Mouse (Mus musculus) forebrain, postnatal 0 days (tissue): ENCODE measurements around the gene Zfp810. TPM values are rescaled to one million over a fixed set of nuclear protein-coding genes. Genes with fewer than 3 reads are reported as not detected.
"Not testable (repeated sequence)": the region's sequence is repeated elsewhere in the genome, so short reads cannot be mapped to it uniquely, and the experiment has no call there.

Experiments used
- ATAC-seq: fragments of 200-750 bp; cut with Nextera tagmentation; 2 replicates; pipeline ENCODE4 v1.8.0; 2017; ENCODE audit warnings: mild to moderate bottlenecking, moderate library complexity
- DNase-seq: peaks from one replicate; pipeline ENCODE4 v3.0.0-alpha.2; 2015
- H3K27ac ChIP-seq: fragments of 300-500 bp; sonication (generic); 2 replicates; pipeline ENCODE4 v1.5.1; 2014; ENCODE audit warnings: low read depth, mild to moderate bottlenecking, antibody characterized with exemption, low read length, moderate library complexity, mixed read lengths
- H3K27me3 ChIP-seq: fragments of 300-500 bp; sonication (generic); 2 replicates; pipeline ENCODE4 v1.6.1; 2014; ENCODE audit warnings: mild to moderate bottlenecking, low read length, mixed read lengths; ENCODE audit not compliant: insufficient read depth
- H3K36me3 ChIP-seq: fragments of 300-500 bp; sonication (generic); 2 replicates; pipeline ENCODE4 v1.6.1; 2014; ENCODE audit warnings: mild to moderate bottlenecking, moderate library complexity; ENCODE audit not compliant: insufficient read depth
- H3K4me1 ChIP-seq: fragments of 300-500 bp; sonication (generic); 2 replicates; pipeline ENCODE4 v1.6.1; 2014; ENCODE audit warnings: antibody characterized with exemption; ENCODE audit not compliant: insufficient read depth
- H3K4me2 ChIP-seq: fragments of 300-500 bp; sonication (generic); 2 replicates; pipeline ENCODE4 v1.6.1; 2014; ENCODE audit warnings: low read depth, mild to moderate bottlenecking, moderate library complexity
- H3K4me3 ChIP-seq: fragments of 300-500 bp; sonication (generic); 2 replicates; pipeline ENCODE4 v1.5.1; 2014; ENCODE audit warnings: low read depth, low read length, mixed read lengths
- H3K9ac ChIP-seq: fragments of 300-500 bp; sonication (generic); 2 replicates; pipeline ENCODE4 v1.6.1; 2014; ENCODE audit warnings: mild to moderate bottlenecking
- H3K9me3 ChIP-seq: fragments of 300-500 bp; sonication (generic); 2 replicates; pipeline ENCODE4 v1.6.1; 2016; ENCODE audit warnings: low read length
- CTCF ChIP-seq: sonication (generic); IDR thresholded peaks from 2 replicates; pipeline ENCODE4 v1.5.1; 2016; ENCODE audit warnings: antibody characterized with exemption, control low read depth, low read depth
- WGBS: fragments of 180-500 bp; shearing (Covaris S2); extraction: QIAGEN DNeasy Blood & Tissue Kit; methylation state at CpG from one replicate; pipeline ENCODE4 v1.1.7; 2014; 5-methylcytosine and 5-hydroxymethylcytosine counted together
- polyA plus RNA-seq: library from polyadenylated mRNA; unstranded; fragments of >200 nt; fragmentation: Nextera tagmentation; extraction: Ambion mirVana; gene quantifications from 2 replicates; pipeline ENCODE4 v1.2.1, GENCODE M21; 2015
- total RNA-seq: library from RNA; depleted of rRNA; stranded (reverse); fragments of >200 nt; gene quantifications from 2 replicates; pipeline ENCODE4 v1.2.3, GENCODE M21; 2014

Zfp810 gene
- total and polyA plus RNA-seq, 2 experiments from 2014 or later = 27.5 to 51.3 TPM

DNA sequence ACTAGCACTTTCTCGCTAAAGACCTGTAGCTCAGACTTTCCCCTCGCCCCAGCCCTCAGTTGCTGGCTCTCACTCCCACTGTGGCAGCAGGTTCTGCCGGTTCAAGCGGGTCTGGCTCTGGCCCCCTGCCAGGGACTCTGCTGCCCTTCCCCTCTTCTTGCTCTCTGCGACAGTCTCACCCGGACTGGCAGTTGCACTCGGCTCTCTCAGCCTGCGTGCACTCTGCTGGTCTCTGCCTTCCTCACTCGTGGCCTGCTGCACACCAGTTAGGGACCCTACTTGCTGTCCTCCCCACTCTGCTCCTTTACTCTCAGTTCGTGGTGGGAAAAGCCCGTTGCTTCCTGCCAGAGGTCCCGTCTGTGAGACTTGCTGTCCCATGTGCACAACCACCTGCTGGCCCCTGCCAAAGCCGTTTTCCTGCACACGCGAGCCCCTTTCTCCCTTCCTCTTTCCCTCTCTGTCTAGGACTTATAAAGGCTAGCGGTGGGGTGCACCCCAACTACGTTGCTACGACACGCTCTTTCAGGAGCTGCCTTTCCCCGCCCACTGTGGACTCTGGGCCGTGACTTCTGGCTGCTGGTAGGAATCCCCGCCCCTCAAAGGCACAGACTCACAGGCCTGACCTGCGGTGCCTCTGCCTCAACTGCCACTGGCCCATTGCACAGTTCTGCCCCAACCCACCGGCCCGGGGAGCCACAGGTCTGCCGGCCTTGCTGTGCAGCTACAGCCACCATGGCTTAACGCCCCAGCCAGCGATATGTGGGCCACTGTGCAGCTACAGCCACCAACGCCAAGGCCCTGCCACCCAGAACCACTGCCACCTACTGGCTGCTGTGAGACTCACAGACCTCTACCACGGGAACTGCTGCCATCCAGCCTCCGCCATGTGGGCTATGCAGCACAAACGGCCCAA, 20.3 kb upstream of the Zfp810 start:
- Histone ChIP-seq H3K27ac (0 out of 2 replicates have a peak overlapping the region, but pooled peaks have one; percentile 29), H3K4me2 (peak overlapping the region; percentile 71), H3K9ac (peak overlapping the region; percentile 53), H3K4me1 (peaks cover 5% of the 10 kb centered on the region; the same call in 1 of the 2 replicates), H3K9me3 (no peaks in the 10 kb centered on the region), H3K4me3 (peak overlapping the region; percentile 39), H3K36me3 (no peaks in the 10 kb centered on the region), H3K27me3 (no peaks in the 10 kb centered on the region)
- peak; percentile 91 for TF ChIP-seq CTCF
- DNase-seq (peak; percentile 88), ATAC-seq (peak; percentile 98)
- 2% methylated on average over 32 of the region's 32 CpGs for WGBS

DNA sequence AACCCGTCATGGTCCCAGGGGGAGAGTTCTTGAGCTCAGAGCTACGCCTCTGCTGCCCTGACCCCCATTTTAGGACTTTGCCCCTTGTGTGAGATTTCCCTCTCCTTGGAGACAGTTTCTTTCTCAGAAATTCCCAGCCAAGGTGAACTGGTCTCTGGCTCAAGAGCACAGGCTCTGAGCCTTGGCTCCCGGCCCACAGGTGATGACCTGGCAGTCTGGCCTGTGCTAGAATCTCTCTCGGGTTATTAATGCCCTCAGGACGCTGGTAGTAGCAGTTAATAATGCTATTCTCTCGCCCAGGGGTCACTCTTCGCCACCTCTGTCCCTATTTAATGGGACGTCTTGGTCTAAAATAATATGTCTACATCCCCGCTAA, 19.6 kb upstream of the Zfp810 start:
- 19% methylated on average over 9 of the region's 9 CpGs for WGBS
- no peak overlapping the region for H3K4me3 ChIP-seq
- TF ChIP-seq CTCF = no peak
- H3K9me3 ChIP-seq = no peaks in the 10 kb centered on the region
- no peak overlapping the region for H3K27ac ChIP-seq
- peak overlapping the region; percentile 53 for H3K9ac ChIP-seq
- H3K4me2 ChIP-seq = peak overlapping the region; percentile 71
- no peaks in the 10 kb centered on the region for H3K36me3 ChIP-seq
- no peaks in the 10 kb centered on the region for H3K27me3 ChIP-seq
- DNase-seq = no peak
- ATAC-seq = no peak
- H3K4me1 ChIP-seq = peaks cover 5% of the 10 kb centered on the region; the same call in 1 of the 2 replicates

DNA sequence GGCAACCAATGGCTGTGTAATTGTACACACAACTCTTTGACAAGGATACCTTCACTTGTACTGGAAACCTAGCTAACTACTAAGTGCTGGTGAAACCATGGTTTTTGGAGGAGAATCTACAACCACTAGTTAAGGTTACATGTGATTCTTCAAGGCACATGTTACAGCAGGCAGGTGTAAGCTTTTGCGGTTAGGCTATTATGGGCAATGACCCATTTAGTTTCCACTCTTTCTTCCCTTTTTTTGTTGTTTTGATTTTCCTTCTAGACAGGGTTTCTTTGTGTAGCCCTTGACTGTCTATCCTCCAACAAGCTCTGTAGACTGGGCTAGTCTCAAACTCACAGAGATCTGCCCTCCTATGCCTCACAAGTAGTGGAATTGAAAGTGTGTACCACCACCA, 17.1 kb upstream of the Zfp810 start:
- H3K9me3 ChIP-seq = no peaks in the 10 kb centered on the region
- no peak overlapping the region for H3K27ac ChIP-seq
- no peak for DNase-seq
- H3K4me2 ChIP-seq = no peak overlapping the region
- H3K4me1 ChIP-seq = peaks cover 5% of the 10 kb centered on the region; the same call in 1 of the 2 replicates
- H3K27me3 ChIP-seq = no peaks in the 10 kb centered on the region
- H3K4me3 ChIP-seq = no peak overlapping the region
- no peaks in the 10 kb centered on the region for H3K36me3 ChIP-seq
- no peak for ATAC-seq
- no peak overlapping the region for H3K9ac ChIP-seq
- WGBS = 91% methylated on average over 1 of the region's 1 CpGs
- no peak for TF ChIP-seq CTCF

DNA sequence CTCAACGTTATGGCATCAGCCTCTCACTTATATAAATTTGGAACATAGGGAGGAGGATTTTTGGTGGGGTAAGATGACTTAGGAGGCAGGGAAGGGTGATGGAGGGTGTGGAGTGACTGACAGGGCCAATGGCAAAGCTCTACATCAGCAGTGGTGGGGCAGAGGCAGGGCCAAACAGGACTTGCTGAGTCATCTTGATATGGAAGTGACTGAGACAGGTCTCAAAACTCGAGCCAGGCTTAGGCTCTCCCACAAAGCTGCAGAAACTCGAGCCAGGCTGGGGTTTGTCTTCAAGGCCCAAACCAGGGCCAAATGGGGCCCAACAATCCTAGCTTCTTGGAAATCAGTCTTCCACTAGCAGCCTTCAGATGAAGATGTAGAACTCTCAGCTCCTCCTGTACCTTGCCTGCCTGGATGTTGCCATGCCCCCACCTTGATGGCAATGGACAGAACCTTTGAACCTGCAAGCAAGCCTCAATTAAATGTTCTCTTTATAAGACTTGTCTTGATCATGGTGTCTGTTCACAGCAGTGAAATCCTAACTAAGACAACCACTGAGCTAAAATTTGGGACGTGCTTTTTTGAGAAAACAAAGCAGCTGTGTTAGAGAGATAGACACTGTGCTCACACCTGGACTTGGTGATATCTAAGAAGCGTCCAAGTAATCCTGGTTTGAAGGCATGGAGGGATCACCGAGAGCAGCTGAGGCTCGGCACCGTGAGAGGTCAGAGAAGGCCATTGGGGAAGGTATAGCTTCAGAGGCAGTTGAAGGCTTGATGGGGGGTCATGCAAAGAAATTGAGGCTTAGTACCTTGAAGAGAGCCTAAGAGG, 15.1 kb upstream of the Zfp810 start:
- H3K4me3 ChIP-seq = no peak overlapping the region
- H3K27ac ChIP-seq = no peak overlapping the region
- 0 out of 2 replicates have a peak, but pooled peaks cover 6% of the 10 kb centered on the region for H3K9me3 ChIP-seq
- H3K4me2 ChIP-seq = no peak overlapping the region
- no peak overlapping the region for H3K9ac ChIP-seq
- TF ChIP-seq CTCF = no peak
- H3K27me3 ChIP-seq = no peaks in the 10 kb centered on the region
- peaks cover 5% of the 10 kb centered on the region; the same call in 1 of the 2 replicates for H3K4me1 ChIP-seq
- WGBS = 84% methylated on average over 8 of the region's 8 CpGs
- ATAC-seq (no peak), DNase-seq (no peak)
- no peaks in the 10 kb centered on the region for H3K36me3 ChIP-seq

DNA sequence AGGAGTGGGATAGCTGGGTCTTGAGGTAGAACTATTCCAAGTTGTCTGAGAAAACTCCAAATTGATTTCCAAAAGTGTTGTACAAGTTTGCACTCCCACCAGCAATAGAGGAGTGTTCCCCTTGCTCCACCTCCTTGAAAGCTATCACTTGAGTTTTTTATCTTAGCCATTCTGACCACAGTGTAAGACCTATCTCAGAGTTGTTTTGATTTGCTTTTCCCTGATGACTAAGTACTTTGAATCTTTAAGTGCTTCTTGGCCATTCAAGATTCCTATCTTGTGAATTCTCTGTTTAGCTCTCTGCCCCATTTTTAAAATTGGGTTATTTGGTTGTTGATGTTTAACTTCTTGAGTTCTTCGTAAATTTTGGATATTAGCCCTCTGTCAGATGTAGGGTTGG, 11.7 kb upstream of the Zfp810 start:
- Histone ChIP-seq H3K4me3 (no peak overlapping the region), H3K4me2 (no peak overlapping the region), H3K9ac (no peak overlapping the region), H3K27ac (no peak overlapping the region), H3K4me1 (no peaks in the 10 kb centered on the region), H3K36me3 (no peaks in the 10 kb centered on the region), H3K9me3 (0 out of 2 replicates have a peak, but pooled peaks cover 6% of the 10 kb centered on the region), H3K27me3 (no peaks in the 10 kb centered on the region)
- TF ChIP-seq CTCF = no peak
- 90% methylated on average over 1 of the region's 1 CpGs for WGBS
- DNase-seq = no peak
- ATAC-seq = no peak

DNA sequence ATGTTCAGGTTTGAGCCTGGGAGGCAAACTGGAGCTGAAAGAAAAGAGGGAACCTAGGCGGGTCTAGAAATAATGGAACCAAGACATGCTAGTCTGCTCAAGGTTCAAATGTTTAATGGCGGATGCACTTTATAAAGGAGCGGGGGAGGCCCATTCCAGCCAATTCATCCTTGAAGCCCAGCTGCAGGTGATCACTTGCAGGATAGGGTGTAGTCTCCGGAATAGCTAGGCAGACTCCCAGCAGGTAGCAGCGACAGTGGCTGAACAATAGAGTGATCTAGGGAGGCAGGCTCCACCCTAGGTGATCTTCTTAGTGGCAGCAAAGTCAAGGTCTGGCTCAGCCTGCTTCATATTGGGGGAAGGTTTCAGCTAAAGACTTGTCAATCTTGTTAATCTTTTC, 8.6 kb upstream of the Zfp810 start:
- not testable (repeated sequence) for H3K36me3 ChIP-seq, H3K9me3 ChIP-seq, ATAC-seq, H3K27ac ChIP-seq, H3K27me3 ChIP-seq, H3K9ac ChIP-seq, H3K4me1 ChIP-seq, H3K4me2 ChIP-seq, H3K4me3 ChIP-seq, DNase-seq
- WGBS = 60% methylated on average over 5 of the region's 5 CpGs
